Mouse (Mus musculus) heart, postnatal 4 days (tissue): ENCODE results near the gene Adam17. TPM values are rescaled to one million over a fixed set of nuclear protein-coding genes. Genes with fewer than 3 reads are reported as not detected.

Experiments used
- DNase-seq: peaks from one replicate; pipeline ENCODE4 v3.0.0; 2021
- total RNA-seq, 2 experiments: library from RNA; stranded (reverse); gene quantifications; 2 replicates each; pipeline ENCODE4 v1.2.3; 2021

Gene Adam17
- total RNA-seq, 2 experiments from 2014 or later, result 40.0 to 40.2 TPM

GRCm38 (mm10) chr12:21353681-21354080, 19.8 kb downstream of the Adam17 start:
- no peak for DNase-seq

- no peak for DNase-seq
These were observed 23.1 kb downstream of the Adam17 start for GRCm38 (mm10) chr12:21350113-21350876.

GRCm38 (mm10) chr12:21346972-21347371, 26.5 kb downstream of the Adam17 start:
- no peak for DNase-seq

- no peak for DNase-seq
These were observed 32.8 kb downstream of the Adam17 start for GRCm38 (mm10) chr12:21340674-21341073.

- no peak for DNase-seq
These were observed 36.3 kb downstream of the Adam17 start for GRCm38 (mm10) chr12:21337171-21337570.

- no peak for DNase-seq
These were observed 37.6 kb downstream of the Adam17 start for GRCm38 (mm10) chr12:21335869-21336268.

GRCm38 (mm10) chr12:21333766-21334165, 39.7 kb downstream of the Adam17 start:
- DNase-seq, result no peak

- no peak for DNase-seq
These were observed 40.4 kb downstream of the Adam17 start for GRCm38 (mm10) chr12:21333021-21333420.

- no peak for DNase-seq
These were observed 41.7 kb downstream of the Adam17 start for GRCm38 (mm10) chr12:21331711-21332110.

- peak; percentile 27 for DNase-seq
These were observed 42.4 kb downstream of the Adam17 start for GRCm38 (mm10) chr12:21330961-21331576.

GRCm38 (mm10) chr12:21329661-21330400, 43.6 kb downstream of the Adam17 start:
- DNase-seq, result no peak

- DNase-seq, result no peak
These were observed 47.1 kb downstream of the Adam17 start for GRCm38 (mm10) chr12:21326325-21326724.

GRCm38 (mm10) chr12:21325266-21325665, 48.2 kb downstream of the Adam17 start:
- DNase-seq, result no peak

GRCm38 (mm10) chr12:21324101-21324500, 49.3 kb downstream of the Adam17 start:
- no peak for DNase-seq

- DNase-seq, result no peak
These were observed 50.6 kb downstream of the Adam17 start for GRCm38 (mm10) chr12:21322856-21323255.

- DNase-seq, result no peak
These were observed 51.1 kb downstream of the Adam17 start for GRCm38 (mm10) chr12:21322296-21322695.

GRCm38 (mm10) chr12:21321170-21321569, 52.3 kb downstream of the Adam17 start:
- no peak for DNase-seq

- DNase-seq, result no peak
These were observed 53.1 kb downstream of the Adam17 start for GRCm38 (mm10) chr12:21320317-21320716.

GRCm38 (mm10) chr12:21318143-21318895, 55.1 kb downstream of the Adam17 start:
- peak; percentile 72 for DNase-seq

GRCm38 (mm10) chr12:21316869-21317265, 56.6 kb downstream of the Adam17 start:
- peak; percentile 28 for DNase-seq

GRCm38 (mm10) chr12:21315923-21316868, 57.2 kb downstream of the Adam17 start, which contains the start of gene Iah1:
Gene Iah1, plus strand, starts transcription at chr12:21316389.
- peak; percentile 80 for DNase-seq
